ENCODE assay signal across 8 mouse cellular contexts in the genomic region with DNA sequence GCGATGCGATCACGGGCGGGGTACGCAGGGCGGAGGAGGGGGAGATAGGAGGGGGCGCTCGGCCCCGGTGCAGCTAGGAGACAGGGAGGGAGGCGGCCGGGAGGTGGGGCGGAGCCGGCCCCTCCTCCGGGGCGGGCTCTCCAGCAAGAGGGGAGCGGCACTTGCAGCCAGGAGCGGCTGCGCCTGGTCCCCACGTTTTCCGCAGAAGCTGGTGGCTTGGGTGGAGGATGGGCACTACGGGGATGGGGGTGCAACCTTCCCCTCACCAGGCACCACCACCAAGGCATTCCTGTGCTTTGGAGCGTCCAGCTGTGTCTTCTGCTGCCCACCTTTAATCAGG. TPM values are rescaled to one million over a fixed set of nuclear protein-coding genes. Genes with fewer than 3 reads are reported as not detected.
DNase-seq lines count a peak whose midpoint lies in the region; ATAC-seq and TF ChIP-seq lines count a peak whose summit lies in the region.

Gene Fbxo41 (minus strand): TSS at position 84 of the 340 bp plus-strand sequence.

- H3K36me3 ChIP-seq in CH12.LX (replicated peaks in 1 of 2; ENCODE audit: control insufficient read depth in 1 of 2, insufficient read depth in 1 of 2, low read length in 1 of 2), result no peaks in the 10 kb centered on the region
- no peaks in the 10 kb centered on the region for H3K36me3 ChIP-seq in midbrain, embryonic 15.5 days (replicated peaks)

- under 1% methylated on average over 20 of the region's 22 CpGs for WGBS in midbrain, embryonic 15.5 days

- H3K9me3 ChIP-seq in CH12.LX (replicated peaks; ENCODE audit: low read length), result no peaks in the 10 kb centered on the region
- H3K9me3 ChIP-seq in midbrain, embryonic 15.5 days, result no peaks in the 10 kb centered on the region

- H3K27ac ChIP-seq in CH12.LX (ENCODE audit: insufficient read depth, low read depth), result no peak within 1 kb of the TSS
- H3K27ac ChIP-seq in midbrain, embryonic 15.5 days, result peak within 1 kb of the TSS; percentile 87

- in situ Hi-C loops in CH12.LX (cut with MboI; ENCODE audit: low pct_ligation_motif_present, low pct_unique_long_range_greater_than_20kb, low sequenced_read_pairs), result no loop called here

- intact Hi-C loops in left cerebral cortex, postnatal 10 days (cut with DNase I), result no loop called here
- intact Hi-C loops in gastrocnemius, postnatal 14 days (cut with DNase I; ENCODE audit: low total_unique reads), result no loop called here

- H3K79me2 ChIP-seq in CH12.LX (replicated peaks; ENCODE audit: control insufficient read depth, extremely low read depth, insufficient read depth, poor library complexity, severe bottlenecking), result no peaks in the 10 kb centered on the region

- peaks cover 80% of the 10 kb centered on the region for H3K27me3 ChIP-seq in CH12.LX (replicated peaks)
- H3K27me3 ChIP-seq in midbrain, embryonic 15.5 days (replicated peaks), result no peaks in the 10 kb centered on the region

- peak; percentile 36 to 70 for DNase-seq in adrenal gland, adult (ENCODE audit: inconsistent age in 2 of 2, low spot score in 1 of 2)
- no peak for DNase-seq in adrenal gland, postnatal 4 days (ENCODE audit: low spot score in 2 of 2)
- no peak for DNase-seq in CH12.LX (ENCODE audit: extremely low read depth)
- DNase-seq in cerebellum, postnatal 36 days, result peak; percentile 66 to 73
- peak; percentile 69 to 83 for DNase-seq in left cerebral cortex, postnatal 10 days (ENCODE audit: extremely low spot score in 1 of 2, low spot score in 2 of 2)
- no peak for DNase-seq in gastrocnemius, postnatal 14 days

- H3K9ac ChIP-seq in CH12.LX (ENCODE audit: insufficient read depth, low read depth), result no peak within 1 kb of the TSS
- H3K9ac ChIP-seq in midbrain, embryonic 15.5 days, result peak within 1 kb of the TSS; percentile 94

- H3K4me3 ChIP-seq in CH12.LX (replicated peaks in 1 of 3; ENCODE audit: low read depth in 2 of 3, low read length in 2 of 3, poor library complexity in 1 of 3), result peak within 1 kb of the TSS in 1 of 3 experiments; percentile 57
- H3K4me3 ChIP-seq in midbrain, embryonic 15.5 days, result peak within 1 kb of the TSS; percentile 90

- H3K4me1 ChIP-seq in CH12.LX (ENCODE audit: control insufficient read depth in 1 of 2, insufficient read depth in 2 of 2), result peaks cover 0 to 8% of the 10 kb centered on the region in 2 experiments; a peak in 2 of 4 replicates
- H3K4me1 ChIP-seq in midbrain, embryonic 15.5 days, result peaks cover 22% of the 10 kb centered on the region

- no peak for TF ChIP-seq CTCF in CH12.LX (conservative IDR thresholded peaks at IDR 0.05 in 1 of 2, IDR thresholded peaks at IDR 0.05 in 1 of 2; ENCODE audit: low read depth in 2 of 2, low read length in 2 of 2)

- TF ChIP-seq EP300 in CH12.LX (IDR thresholded peaks at IDR 0.05; ENCODE audit: low read length), result no peak

- TF ChIP-seq POLR2A in CH12.LX (IDR thresholded peaks at IDR 0.05; ENCODE audit: low read depth, low read length), result no peak

- TF ChIP-seq RAD21 in CH12.LX (IDR thresholded peaks at IDR 0.05; ENCODE audit: low read depth, low read length), result no peak

- peak; percentile 48 for ATAC-seq in granulocyte monocyte progenitor cell, adult 5-6 weeks (replicated peaks; ENCODE audit: poor library complexity, severe bottlenecking)
- ATAC-seq in midbrain, embryonic 15.5 days (replicated peaks), result peak; percentile 86

- peak within 1 kb of the TSS; percentile 38 for H3K4me2 ChIP-seq in CH12.LX (ENCODE audit: insufficient read depth, low read depth, poor library complexity, severe bottlenecking)
- H3K4me2 ChIP-seq in midbrain, embryonic 15.5 days, result peak within 1 kb of the TSS; percentile 77

- dilution Hi-C loops in CH12.LX (cut with MboI; ENCODE audit: extremely low pct_ligation_motif_present, extremely low pct_unique_long_range_greater_than_20kb, low sequenced_read_pairs), result no loop called here

TF ChIP-seq in CH12.LX, 34 proteins besides CTCF, POLR2A, EP300 and RAD21:
- TF ChIP-seq GABPA (IDR thresholded peaks at IDR 0.05; ENCODE audit: insufficient replicate concordance, low read depth, low read length), result no peak
- TF ChIP-seq JUND (conservative IDR thresholded peaks at IDR 0.05; ENCODE audit: low read depth, low read length), result no peak
- no peak for TF ChIP-seq USF2 (conservative IDR thresholded peaks at IDR 0.05; ENCODE audit: low read depth, low read length)
- no peak for TF ChIP-seq MYC (IDR thresholded peaks at IDR 0.05; ENCODE audit: low read depth, low read length)
- no peak for TF ChIP-seq SIN3A (IDR thresholded peaks at IDR 0.05; ENCODE audit: low read length)
- TF ChIP-seq CHD1 (IDR thresholded peaks at IDR 0.05; ENCODE audit: low read depth, low read length), result no peak
- no peak for TF ChIP-seq ZKSCAN1 (IDR thresholded peaks at IDR 0.05; ENCODE audit: borderline replicate concordance, low read depth, low read length)

RNA-seq across cellular contexts. Expression of gene Fbxo41, which starts in this region (rescaled TPM):
- total RNA-seq in adrenal gland, postnatal 4 days (2021), result 1 to 10 TPM; 2.2 to 2.5 TPM
- total RNA-seq in CH12.LX (2012; rRNA removed) (0.04 TPM in 2 replicates), CH12.LX (2014; rRNA removed) (not detected in 2 replicates)
- not detected in 2 replicates for polyA plus RNA-seq in CH12.LX (2012; ENCODE audit: insufficient read length, low read depth)
- total RNA-seq in granulocyte monocyte progenitor cell, adult 5-6 weeks (2014; fragmentation: Nextera tagmentation), result not detected in 2 replicates
- not detected in 2 replicates for total RNA-seq in granulocyte monocyte progenitor cell, adult 5-6 weeks (2017)
- 100 to 1,000 TPM; 113 to 114 TPM for total RNA-seq in left cerebral cortex, postnatal 10 days (2021)
- 11.4 and 11.5 TPM in 2 replicates for polyA plus RNA-seq in midbrain, embryonic 15.5 days (2015; fragmentation: Nextera tagmentation; extraction: Ambion mirVana)
- under 1 TPM; 0.02 to 0.04 TPM for total RNA-seq in gastrocnemius, postnatal 14 days (2021)

Comparison
In these comparisons a context has a peak if more than half of its experiments do, and no peak if none do; other contexts are left out.
1. RNA of gene Fbxo41 (total RNA-seq): 113 to 114 TPM in left cerebral cortex, postnatal 10 days; 2.2 to 2.5 TPM in adrenal gland, postnatal 4 days, 0.04 TPM in CH12.LX, 0.02 to 0.04 TPM in gastrocnemius, postnatal 14 days and not detected in granulocyte monocyte progenitor cell, adult 5-6 weeks; every median in the first group is over 10 times any median in the second.
2. RNA of gene Fbxo41 (polyA plus RNA-seq): 11.4 to 11.5 TPM in midbrain, embryonic 15.5 days; not detected in CH12.LX; every median in the first group is over 10 times any median in the second.
3. DNase-seq: peak in adrenal gland, adult (2 of 2), cerebellum, postnatal 36 days (2 of 2) and left cerebral cortex, postnatal 10 days (2 of 2); none in adrenal gland, postnatal 4 days (0 of 2), CH12.LX (single experiment) and gastrocnemius, postnatal 14 days (single experiment).
4. Peak in ATAC-seq in granulocyte monocyte progenitor cell, adult 5-6 weeks; RNA of the gene not detected or under 1 TPM.